Mouse (Mus musculus): ENCODE data around the gene F12.

- TF ChIP-seq CTCF (IDR thresholded peaks at IDR 0.05; ENCODE audit: extremely low read depth, insufficient read length, insufficient replicate concordance, low read depth, low read length): no peak
- TF ChIP-seq POLR2A (IDR thresholded peaks at IDR 0.05; ENCODE audit: low read depth, low read length): no peak
These were observed 18.3 kb upstream of the F12 start, which contains the start of gene Grk6 for GRCm38 (mm10) chr13:55444937-55445315.
